Mouse (Mus musculus) myocyte (in vitro differentiated cells): ENCODE data around the gene Hnrnpu. TPM values are rescaled to one million over a fixed set of nuclear protein-coding genes. Genes with fewer than 3 reads are reported as not detected.

Source experiments
- H3K27me3 ChIP-seq: one replicate; pipeline ENCODE4 v1.6.1; 2011; ENCODE audit not compliant: control insufficient read depth, insufficient read depth, insufficient read length
- H3K36me3 ChIP-seq: one replicate; pipeline ENCODE4 v1.6.1; 2011; ENCODE audit not compliant: control insufficient read depth, insufficient read depth
- H3K4me2 ChIP-seq: one replicate; pipeline ENCODE4 v1.6.1; 2011; ENCODE audit warnings: low read depth, control low read depth
- H3K4me3 ChIP-seq: one replicate; pipeline ENCODE4 v1.5.1; 2011; ENCODE audit warnings: mild to moderate bottlenecking, control low read depth, moderate library complexity
- H3K79me2 ChIP-seq: one replicate; pipeline ENCODE4 v1.6.1; 2011; ENCODE audit not compliant: control insufficient read depth, insufficient read depth
- H3ac ChIP-seq: one replicate; pipeline ENCODE4 v1.6.1; 2011; ENCODE audit not compliant: control insufficient read depth, insufficient read length
- CEBPB ChIP-seq: IDR thresholded peaks from 2 replicates; pipeline ENCODE4 v1.6.1; 2011; ENCODE audit warnings: mild to moderate bottlenecking, moderate library complexity; ENCODE audit not compliant: poor library complexity, insufficient read depth, severe bottlenecking
- E2F4 ChIP-seq: IDR thresholded peaks from one replicate; pipeline ENCODE4 v1.6.1; 2011; ENCODE audit warnings: mild to moderate bottlenecking, control low read depth, moderate library complexity; ENCODE audit not compliant: insufficient read depth
- MAX ChIP-seq: IDR thresholded peaks from one replicate; pipeline ENCODE4 v1.6.1; 2011; ENCODE audit warnings: low read depth, mild to moderate bottlenecking, control low read depth
- MYOD1 ChIP-seq, 3 experiments: IDR thresholded peaks; one replicate each; pipeline ENCODE4 v1.6.1; 2011; ENCODE audit warnings: control low read depth in 2 of 3, low read depth in 2 of 3, mild to moderate bottlenecking in 2 of 3, moderate library complexity in 1 of 3; ENCODE audit not compliant: insufficient read length in 2 of 3, control insufficient read depth in 1 of 3
- MYOG ChIP-seq, 3 experiments: IDR thresholded peaks; one replicate each; pipeline ENCODE4 v1.6.1; 2011; ENCODE audit warnings: control low read depth in 2 of 3, low read depth in 2 of 3, mild to moderate bottlenecking in 2 of 3; ENCODE audit not compliant: insufficient read length in 2 of 3, control insufficient read depth in 1 of 3, insufficient read depth in 1 of 3
- POLR2A ChIP-seq: IDR thresholded peaks from one replicate; pipeline ENCODE4 v1.6.1; 2011; ENCODE audit warnings: low read depth, mild to moderate bottlenecking, control low read depth, moderate library complexity; ENCODE audit not compliant: insufficient read length
- POLR2AphosphoS2 ChIP-seq: IDR thresholded peaks from one replicate; pipeline ENCODE4 v1.6.1; 2011; ENCODE audit warnings: low read depth, control low read depth; ENCODE audit not compliant: insufficient read length
- REST ChIP-seq: IDR thresholded peaks from one replicate; pipeline ENCODE4 v1.6.1; 2011; ENCODE audit warnings: mild to moderate bottlenecking, control low read depth, moderate library complexity; ENCODE audit not compliant: insufficient read depth, insufficient read length
- SRF ChIP-seq: IDR thresholded peaks from one replicate; pipeline ENCODE4 v1.6.1; 2011; ENCODE audit warnings: low read depth; ENCODE audit not compliant: control insufficient read depth, insufficient read length
- TCF12 ChIP-seq: IDR thresholded peaks from one replicate; pipeline ENCODE4 v1.6.1; 2011; ENCODE audit warnings: mild to moderate bottlenecking, control low read depth; ENCODE audit not compliant: poor library complexity, insufficient read depth, severe bottlenecking
- TCF3 ChIP-seq: IDR thresholded peaks from one replicate; pipeline ENCODE4 v1.6.1; 2011; ENCODE audit warnings: low read depth, control low read depth; ENCODE audit not compliant: insufficient read length
- USF1 ChIP-seq: IDR thresholded peaks from one replicate; pipeline ENCODE4 v1.6.1; 2011; ENCODE audit warnings: low read depth, mild to moderate bottlenecking, control low read depth, moderate library complexity
- polyA plus RNA-seq: library from polyadenylated mRNA; unstranded; fragments of >200 nt; fragmentation: generic; extraction: Trizol; gene quantifications from one replicate; pipeline ENCODE4 v1.2.1, GENCODE M21; 2012; ENCODE audit warnings: missing spikeins

Hnrnpu gene
- polyA plus RNA-seq, 1 experiment: 95.0 TPM

- Histone ChIP-seq H3K4me2 (peak overlapping the region; percentile 89), H3K79me2 (peaks cover 47% of the 10 kb centered on the region), H3K27me3 (no peaks in the 10 kb centered on the region), H3ac (no peak overlapping the region), H3K36me3 (peaks cover 50% of the 10 kb centered on the region), H3K4me3 (peak overlapping the region; percentile 63)
- peak; percentile 23 for TF ChIP-seq POLR2A
- TF ChIP-seq POLR2AphosphoS2: peak; percentile 82
- TF ChIP-seq E2F4: no peak
These were observed 17.4 kb downstream of the Hnrnpu start for GRCm38 (mm10) chr1:178320038-178320722.

- Histone ChIP-seq H3K4me3 (peak overlapping the region; percentile 63), H3K27me3 (no peaks in the 10 kb centered on the region), H3K36me3 (peaks cover 43% of the 10 kb centered on the region), H3K4me2 (peak overlapping the region; percentile 89), H3ac (peak overlapping the region; percentile 77), H3K79me2 (peaks cover 39% of the 10 kb centered on the region)
- TF ChIP-seq E2F4: no peak
- peak; percentile 86 for TF ChIP-seq POLR2AphosphoS2
These were observed 18.1 kb downstream of the Hnrnpu start for GRCm38 (mm10) chr1:178319295-178320037.

- Histone ChIP-seq H3ac (peak within 1 kb of the TSS; percentile 77), H3K27me3 (no peaks in the 10 kb centered on the region), H3K4me3 (peak within 1 kb of the TSS; percentile 63), H3K36me3 (peaks cover 37% of the 10 kb centered on the region), H3K4me2 (peak within 1 kb of the TSS; percentile 89), H3K79me2 (peaks cover 34% of the 10 kb centered on the region)
- TF ChIP-seq MYOG (IDR thresholded peaks at IDR 0.05; ENCODE audit: control insufficient read depth in 1 of 3, insufficient read depth in 1 of 3, insufficient read length in 2 of 3, low read depth in 2 of 3) (peak in 1 of 3 experiments; percentile 6), POLR2A (peak; percentile 83), TCF3 (no peak), CEBPB (no peak), SRF (no peak), TCF12 (no peak), MAX (no peak), MYOD1 (IDR thresholded peaks at IDR 0.05; ENCODE audit: control insufficient read depth in 1 of 3, insufficient read length in 2 of 3, low read depth in 2 of 3) (no peak), POLR2AphosphoS2 (peak; percentile 78)
These were observed 19.0 kb downstream of the Hnrnpu start, which contains the start of gene Cox20 for GRCm38 (mm10) chr1:178318389-178319184. Gene Cox20, plus strand, starts transcription at chr1:178319130.

- H3K79me2 ChIP-seq: peaks cover 34% of the 10 kb centered on the region
- peak overlapping the region; percentile 70 for H3K4me2 ChIP-seq
- peak overlapping the region; percentile 77 for H3ac ChIP-seq
- H3K27me3 ChIP-seq: no peaks in the 10 kb centered on the region
- peak overlapping the region; percentile 63 for H3K4me3 ChIP-seq
- H3K36me3 ChIP-seq: peaks cover 31% of the 10 kb centered on the region
- TF ChIP-seq SRF (peak; percentile 96), POLR2AphosphoS2 (peak; percentile 80), MAX (peak; percentile 89), REST (no peak), USF1 (no peak)
These were observed 19.6 kb downstream of the Hnrnpu start for GRCm38 (mm10) chr1:178318002-178318388.

GRCm38 (mm10) chr1:178317275-178318001 lies 20.2 kb downstream of the Hnrnpu start:
- Histone ChIP-seq H3K4me3 (peak overlapping the region; percentile 63), H3K36me3 (peaks cover 25% of the 10 kb centered on the region), H3K4me2 (peak overlapping the region; percentile 70), H3ac (peak overlapping the region; percentile 77), H3K79me2 (peaks cover 30% of the 10 kb centered on the region), H3K27me3 (no peaks in the 10 kb centered on the region)
- TF ChIP-seq POLR2A (no peak), CEBPB (no peak), MAX (no peak), MYOG (IDR thresholded peaks at IDR 0.05; ENCODE audit: control insufficient read depth in 1 of 3, insufficient read depth in 1 of 3, insufficient read length in 2 of 3, low read depth in 2 of 3) (no peak), TCF3 (no peak), TCF12 (no peak), POLR2AphosphoS2 (no peak), MYOD1 (IDR thresholded peaks at IDR 0.05; ENCODE audit: control insufficient read depth in 1 of 3, insufficient read length in 2 of 3, low read depth in 2 of 3) (no peak), USF1 (no peak), SRF (no peak), REST (no peak)
